Mouse (Mus musculus) stomach, embryonic 14.5 days (tissue): ENCODE measurements around the gene Dpm3. TPM values are rescaled to one million over a fixed set of nuclear protein-coding genes. Genes with fewer than 3 reads are reported as not detected.

ENCODE experiments used
- ATAC-seq: fragments of 200-750 bp; cut with Nextera tagmentation; 2 replicates; pipeline ENCODE4 v1.8.0; 2017; ENCODE audit warnings: low read depth, moderate TSS enrichment; ENCODE audit not compliant: insufficient number of reproducible peaks, insufficient read depth, low FRiP score
- H3K27ac ChIP-seq: fragments of 300-500 bp; sonication (generic); 2 replicates; pipeline ENCODE4 v1.5.1; 2014; ENCODE audit warnings: mild to moderate bottlenecking, low read length, moderate library complexity, mixed read lengths
- H3K27me3 ChIP-seq: fragments of 300-500 bp; sonication (generic); 2 replicates; pipeline ENCODE4 v1.6.1; 2014; ENCODE audit warnings: low read length, control low read depth, mixed read lengths; ENCODE audit not compliant: control insufficient read depth, insufficient read depth
- H3K36me3 ChIP-seq: fragments of 300-500 bp; sonication (generic); 2 replicates; pipeline ENCODE4 v1.6.1; 2014; ENCODE audit warnings: mild to moderate bottlenecking, control low read depth, low read length, moderate library complexity, mixed read lengths; ENCODE audit not compliant: control insufficient read depth, insufficient read depth
- H3K4me1 ChIP-seq: fragments of 300-500 bp; sonication (generic); 2 replicates; pipeline ENCODE4 v1.6.1; 2014; ENCODE audit warnings: low read length, control low read depth, mixed read lengths; ENCODE audit not compliant: control insufficient read depth, insufficient read depth
- H3K4me2 ChIP-seq: fragments of 300-500 bp; sonication (generic); replicated peaks from 2 replicates; pipeline ENCODE4 v1.6.1; 2014; ENCODE audit warnings: low read depth, low read length, control low read depth
- H3K4me3 ChIP-seq: fragments of 300-500 bp; sonication (generic); 2 replicates; pipeline ENCODE4 v1.5.1; 2014; ENCODE audit warnings: low read depth, low read length, control low read depth
- H3K9ac ChIP-seq: fragments of 300-500 bp; sonication (generic); replicated peaks from 2 replicates; pipeline ENCODE4 v1.6.1; 2014; ENCODE audit warnings: low read depth, mild to moderate bottlenecking, control low read depth, low read length, moderate library complexity, mixed read lengths
- H3K9me3 ChIP-seq: fragments of 300-500 bp; sonication (generic); 2 replicates; pipeline ENCODE4 v1.6.1; 2016; ENCODE audit warnings: low read depth, low read length, control low read depth; ENCODE audit not compliant: control insufficient read depth
- WGBS: fragments of 180-500 bp; shearing (Covaris S2); extraction: QIAGEN DNeasy Blood & Tissue Kit; methylation state at CpG from one replicate; pipeline ENCODE4 v1.1.7; 2014; 5-methylcytosine and 5-hydroxymethylcytosine counted together
- polyA plus RNA-seq: library from polyadenylated mRNA; unstranded; fragments of >200 nt; fragmentation: Nextera tagmentation; extraction: Ambion mirVana; gene quantifications from 2 replicates; pipeline ENCODE4 v1.2.1, GENCODE M21; 2014

The Dpm3 gene
- polyA plus RNA-seq, 1 experiment from 2014 or later = 186 TPM

DNA sequence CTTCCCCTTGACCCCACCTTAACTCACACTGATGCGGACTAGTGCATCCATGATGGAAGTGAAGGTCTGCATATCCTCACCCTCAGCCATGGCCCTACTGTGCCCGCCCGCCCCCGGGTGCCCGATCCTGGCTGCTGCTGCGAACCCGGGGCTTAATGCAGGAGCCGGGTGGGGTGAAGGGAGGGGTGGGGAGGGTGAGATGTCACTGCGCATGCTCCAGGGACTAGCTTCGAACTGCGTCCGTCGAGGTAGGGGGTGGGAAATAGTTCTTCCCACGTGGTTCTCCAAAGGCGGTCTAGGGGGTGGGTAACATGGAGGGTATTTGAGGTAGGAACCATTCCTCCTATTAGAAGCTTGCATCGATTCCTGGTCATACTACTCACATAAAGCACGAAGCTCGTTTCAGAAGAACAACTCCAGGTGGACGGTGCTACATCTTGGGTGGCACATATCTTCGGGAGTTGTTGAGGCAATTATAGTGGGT, 13.4 kb upstream of the Dpm3 start, which contains the start of gene Krtcap2:
Krtcap2 (plus strand) TSS at position 279 of the 484 bp plus-strand sequence.
- peak within 1 kb of the TSS; percentile 61; the same call in 1 of the 2 replicates for H3K27ac ChIP-seq
- peaks cover 5% of the 10 kb centered on the region; the same call in 1 of the 2 replicates for H3K36me3 ChIP-seq
- no peaks in the 10 kb centered on the region for H3K27me3 ChIP-seq
- peak within 1 kb of the TSS; percentile 72 for H3K9ac ChIP-seq
- H3K9me3 ChIP-seq = no peaks in the 10 kb centered on the region
- peak; percentile 8; the same call in 1 of the 2 replicates for ATAC-seq
- peak within 1 kb of the TSS; percentile 79 for H3K4me2 ChIP-seq
- H3K4me3 ChIP-seq = peak within 1 kb of the TSS; percentile 71
- WGBS = 5% methylated on average over 20 of the region's 20 CpGs
- peaks cover 20% of the 10 kb centered on the region for H3K4me1 ChIP-seq

- Histone ChIP-seq H3K27ac (peak within 1 kb of the TSS; percentile 61; the same call in 1 of the 2 replicates), H3K9ac (peak within 1 kb of the TSS; percentile 72), H3K4me3 (peak within 1 kb of the TSS; percentile 71), H3K4me1 (peaks cover 25% of the 10 kb centered on the region), H3K4me2 (peak within 1 kb of the TSS; percentile 79), H3K9me3 (no peaks in the 10 kb centered on the region), H3K36me3 (peaks cover 5% of the 10 kb centered on the region; the same call in 1 of the 2 replicates), H3K27me3 (no peaks in the 10 kb centered on the region)
- WGBS = under 1% methylated on average over 42 of the region's 42 CpGs
- ATAC-seq = peak; percentile 66
Measured at GRCm38 (mm10) chr3:89246261-89247100, 12.7 kb upstream of the Dpm3 start, which contains the start of gene Trim46. Trim46 (minus strand) TSS chr3:89246309.

GRCm38 (mm10) chr3:89247466-89247865, 11.7 kb upstream of the Dpm3 start:
- H3K4me2 ChIP-seq = peak overlapping the region; percentile 79
- peak overlapping the region; percentile 72; the same call in 1 of the 2 replicates for H3K9ac ChIP-seq
- peak overlapping the region; percentile 71; the same call in 1 of the 2 replicates for H3K4me3 ChIP-seq
- 92% methylated on average over 4 of the region's 4 CpGs for WGBS
- no peak for ATAC-seq
- H3K36me3 ChIP-seq = peaks cover 5% of the 10 kb centered on the region; the same call in 1 of the 2 replicates
- no peaks in the 10 kb centered on the region for H3K9me3 ChIP-seq
- H3K27ac ChIP-seq = no peak overlapping the region
- H3K27me3 ChIP-seq = no peaks in the 10 kb centered on the region
- peaks cover 30% of the 10 kb centered on the region for H3K4me1 ChIP-seq

DNA sequence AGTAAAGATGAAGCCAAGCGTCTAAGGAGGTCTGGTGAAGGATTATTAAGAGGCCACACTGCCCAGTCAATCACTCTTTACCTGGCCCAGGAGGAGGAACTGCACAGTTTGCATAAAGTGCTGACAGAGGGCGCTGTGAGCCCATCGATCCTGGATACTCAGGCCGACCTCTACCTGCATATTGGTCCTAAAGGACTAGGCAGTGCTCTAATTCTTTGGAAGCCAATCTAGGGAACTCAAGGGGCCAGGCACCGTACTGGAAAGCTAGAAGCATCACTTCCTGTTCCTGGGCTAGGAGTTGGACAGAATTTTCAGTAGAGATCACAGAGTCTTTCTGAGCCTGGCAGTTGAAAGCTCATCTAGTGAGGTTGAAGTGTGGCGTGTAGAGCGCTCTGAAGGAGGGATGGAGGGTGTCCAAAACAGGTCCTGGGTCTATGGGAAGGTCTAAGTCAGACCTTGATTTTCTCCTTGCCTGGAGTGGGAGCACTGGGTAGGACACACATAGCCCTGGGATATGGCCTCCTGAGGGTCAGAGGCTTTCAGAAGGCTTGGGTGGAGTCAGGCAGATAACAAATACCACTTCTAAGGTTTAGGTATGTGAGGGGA, 8.6 kb upstream of the Dpm3 start:
- no peak overlapping the region for H3K4me3 ChIP-seq
- 16% methylated on average over 7 of the region's 7 CpGs for WGBS
- no peak; the same call in 1 of the 2 replicates for ATAC-seq
- H3K4me1 ChIP-seq = peaks cover 12% of the 10 kb centered on the region
- H3K27me3 ChIP-seq = no peaks in the 10 kb centered on the region
- H3K9ac ChIP-seq = no peak overlapping the region
- H3K27ac ChIP-seq = no peak overlapping the region
- H3K36me3 ChIP-seq = peaks cover 5% of the 10 kb centered on the region; the same call in 1 of the 2 replicates
- H3K9me3 ChIP-seq = no peaks in the 10 kb centered on the region
- no peak overlapping the region for H3K4me2 ChIP-seq

DNA sequence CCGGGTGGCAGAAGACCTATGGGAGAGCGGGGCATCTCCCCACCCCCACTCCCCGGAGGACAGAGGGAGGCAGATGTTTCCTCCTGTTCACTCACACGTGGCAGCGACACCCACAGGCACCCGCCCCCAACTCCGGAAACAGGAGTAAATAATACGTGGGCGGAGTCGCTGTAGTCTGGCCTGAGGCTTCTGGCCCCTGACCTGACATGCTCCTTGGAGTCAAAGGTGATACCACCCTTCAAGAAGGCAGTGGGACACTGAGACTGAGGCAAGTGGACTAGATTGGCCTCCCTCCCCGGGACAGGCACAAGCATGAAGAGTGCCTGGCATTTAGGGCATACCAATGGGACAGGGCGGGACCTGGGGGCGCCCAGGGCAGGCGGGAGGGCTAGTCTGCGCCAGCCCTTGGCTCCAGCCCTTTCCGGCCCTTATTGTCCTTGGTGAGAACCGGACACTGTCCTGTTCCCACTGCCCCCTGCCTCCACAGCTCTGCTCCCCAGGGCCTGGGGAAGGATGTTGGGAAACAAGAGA, 7.7 kb upstream of the Dpm3 start:
- Histone ChIP-seq H3K4me2 (0 out of 2 replicates have a peak overlapping the region, but pooled peaks have one; percentile 8), H3K27ac (0 out of 2 replicates have a peak overlapping the region, but pooled peaks have one; percentile 0), H3K9me3 (no peaks in the 10 kb centered on the region), H3K4me1 (peaks cover 10% of the 10 kb centered on the region; the same call in 1 of the 2 replicates), H3K9ac (no peak overlapping the region), H3K27me3 (no peaks in the 10 kb centered on the region), H3K36me3 (peaks cover 5% of the 10 kb centered on the region; the same call in 1 of the 2 replicates), H3K4me3 (no peak overlapping the region)
- ATAC-seq = no peak
- WGBS = 7% methylated on average over 17 of the region's 17 CpGs

DNA sequence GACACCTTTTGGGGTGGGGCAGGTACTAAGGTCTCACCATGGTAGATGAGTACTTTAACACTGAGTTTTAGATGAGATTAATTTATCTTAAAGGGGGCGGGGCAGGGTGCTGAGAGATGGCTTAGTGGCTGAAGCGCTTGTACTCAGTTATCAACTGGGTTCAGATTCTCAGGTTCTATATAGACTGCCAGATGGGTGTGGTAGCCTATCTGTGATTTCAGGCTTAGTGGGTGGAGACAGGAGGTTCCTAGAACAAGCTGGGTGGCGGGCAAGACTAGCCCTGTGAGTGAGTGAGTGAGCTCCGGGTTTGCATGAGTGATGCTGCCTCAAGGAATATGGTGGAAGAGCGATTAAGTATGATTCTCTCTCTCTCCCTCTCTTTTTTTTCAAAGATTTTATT, 4.2 kb upstream of the Dpm3 start:
- Histone ChIP-seq H3K9ac (no peak overlapping the region), H3K4me2 (no peak overlapping the region), H3K9me3 (no peaks in the 10 kb centered on the region), H3K4me3 (no peak overlapping the region), H3K27me3 (no peaks in the 10 kb centered on the region), H3K4me1 (peaks cover 10% of the 10 kb centered on the region; the same call in 1 of the 2 replicates), H3K27ac (no peak overlapping the region), H3K36me3 (no peaks in the 10 kb centered on the region)
- no peak for ATAC-seq
- WGBS = 85% methylated on average over 5 of the region's 5 CpGs

DNA sequence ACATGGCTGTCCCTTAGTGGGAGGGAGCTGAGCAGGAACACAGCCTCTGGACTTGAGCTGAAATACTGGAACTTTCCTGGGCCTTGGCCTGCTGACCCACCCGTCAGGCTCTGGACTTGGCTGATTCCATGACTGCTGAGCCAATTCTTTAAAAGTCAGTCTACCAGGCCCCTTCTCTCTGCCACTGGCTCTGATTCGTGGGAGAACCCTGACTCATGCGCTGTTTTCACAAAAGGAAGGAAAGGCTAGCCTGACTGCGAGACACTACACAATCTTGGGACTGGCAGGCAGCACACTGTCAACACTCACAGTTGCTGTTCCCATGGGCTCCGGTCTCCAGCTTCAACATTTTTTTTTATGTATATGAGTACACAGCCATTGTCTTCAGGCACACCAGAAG, 3.0 kb upstream of the Dpm3 start:
- Histone ChIP-seq H3K9ac (no peak overlapping the region), H3K4me1 (peaks cover 9% of the 10 kb centered on the region; the same call in 1 of the 2 replicates), H3K27me3 (no peaks in the 10 kb centered on the region), H3K4me2 (no peak overlapping the region), H3K36me3 (no peaks in the 10 kb centered on the region), H3K27ac (no peak overlapping the region), H3K4me3 (no peak overlapping the region), H3K9me3 (no peaks in the 10 kb centered on the region)
- ATAC-seq = no peak
- WGBS = 82% methylated on average over 5 of the region's 5 CpGs

DNA sequence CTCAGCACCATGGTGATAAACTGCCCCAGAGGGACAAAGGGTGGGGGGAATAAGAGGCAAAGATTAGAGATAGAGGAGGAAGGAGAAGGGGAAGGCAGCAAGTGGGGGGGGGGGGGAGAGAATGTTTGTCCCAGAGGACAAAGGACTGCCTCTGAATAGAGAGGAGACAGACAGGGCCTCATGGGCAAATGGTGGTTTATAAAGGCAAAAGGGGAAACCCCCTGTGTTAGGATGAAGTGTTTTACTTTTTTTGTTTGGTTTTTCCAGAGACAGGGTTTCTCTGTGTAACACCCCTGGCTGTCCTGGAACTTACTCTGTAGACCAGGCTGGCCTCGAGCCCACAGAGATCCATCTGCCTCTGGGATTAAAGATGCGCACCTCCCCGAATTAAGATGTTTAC, 1.1 kb downstream of the Dpm3 start:
- Histone ChIP-seq H3K4me1 (no peaks in the 10 kb centered on the region), H3K4me2 (no peak overlapping the region), H3K4me3 (no peak overlapping the region), H3K9ac (no peak overlapping the region), H3K27me3 (no peaks in the 10 kb centered on the region), H3K27ac (no peak overlapping the region), H3K9me3 (no peaks in the 10 kb centered on the region), H3K36me3 (no peaks in the 10 kb centered on the region)
- 44% methylated on average over 3 of the region's 3 CpGs for WGBS
- no peak for ATAC-seq
